Mouse (Mus musculus) midbrain, postnatal 0 days (tissue): ENCODE data around the gene Mxi1. TPM values are rescaled to one million over a fixed set of nuclear protein-coding genes. Genes with fewer than 3 reads are reported as not detected.

Source experiments
- ATAC-seq: fragments of 200-750 bp; cut with Nextera tagmentation; 2 replicates; pipeline ENCODE4 v1.8.0; 2017; ENCODE audit warnings: moderate number of reproducible peaks, mild to moderate bottlenecking, moderate TSS enrichment, moderate library complexity; ENCODE audit not compliant: low FRiP score
- DNase-seq: peaks from one replicate; pipeline ENCODE4 v3.0.0-alpha.2; 2015; ENCODE audit warnings: low spot score
- H3K27ac ChIP-seq: fragments of 300-500 bp; sonication (generic); 2 replicates; pipeline ENCODE4 v1.5.1; 2014; ENCODE audit warnings: low read depth, mild to moderate bottlenecking, low read length, mixed read lengths
- H3K27me3 ChIP-seq: fragments of 300-500 bp; sonication (generic); 2 replicates; pipeline ENCODE4 v1.6.1; 2014; ENCODE audit warnings: low read length, control low read depth, mixed read lengths; ENCODE audit not compliant: insufficient read depth
- H3K36me3 ChIP-seq: fragments of 300-500 bp; sonication (generic); 2 replicates; pipeline ENCODE4 v1.6.1; 2014; ENCODE audit warnings: low read length, control low read depth, mixed read lengths; ENCODE audit not compliant: insufficient read depth
- H3K4me1 ChIP-seq: fragments of 300-500 bp; sonication (generic); 2 replicates; pipeline ENCODE4 v1.6.1; 2014; ENCODE audit warnings: mild to moderate bottlenecking, control low read depth, antibody characterized with exemption, low read length, mixed read lengths; ENCODE audit not compliant: insufficient read depth
- H3K4me2 ChIP-seq: fragments of 300-500 bp; sonication (generic); 2 replicates; pipeline ENCODE4 v1.6.1; 2014; ENCODE audit warnings: low read depth, mild to moderate bottlenecking, low read length, mixed read lengths; ENCODE audit not compliant: poor library complexity, severe bottlenecking
- H3K4me3 ChIP-seq: fragments of 300-500 bp; sonication (generic); 2 replicates; pipeline ENCODE4 v1.5.1; 2014; ENCODE audit warnings: low read depth, mild to moderate bottlenecking, low read length, moderate library complexity
- H3K9ac ChIP-seq: fragments of 300-500 bp; sonication (generic); replicated peaks from 2 replicates; pipeline ENCODE4 v1.6.1; 2014; ENCODE audit warnings: mild to moderate bottlenecking, low read length, moderate library complexity, mixed read lengths; ENCODE audit not compliant: poor library complexity, severe bottlenecking
- H3K9me3 ChIP-seq: fragments of 300-500 bp; sonication (generic); 2 replicates; pipeline ENCODE4 v1.6.1; 2016; ENCODE audit warnings: low read length, control low read depth
- CTCF ChIP-seq: IDR thresholded peaks from 2 replicates; pipeline ENCODE4 v1.5.1; 2016; ENCODE audit warnings: antibody characterized with exemption, mild to moderate bottlenecking
- WGBS: fragments of 180-500 bp; shearing (Covaris S2); extraction: QIAGEN DNeasy Blood & Tissue Kit; methylation state at CpG from one replicate; pipeline ENCODE4 v1.1.7; 2014; 5-methylcytosine and 5-hydroxymethylcytosine counted together
- polyA plus RNA-seq: library from polyadenylated mRNA; unstranded; fragments of >200 nt; fragmentation: Nextera tagmentation; extraction: Ambion mirVana; gene quantifications from 2 replicates; pipeline ENCODE4 v1.2.1, GENCODE M21; 2015
- total RNA-seq: library from RNA; depleted of rRNA; stranded (reverse); fragments of >200 nt; gene quantifications from 2 replicates; pipeline ENCODE4 v1.2.3, GENCODE M21; 2014

Gene Mxi1
- total and polyA plus RNA-seq, 2 experiments from 2014 or later: 37.7 to 49.2 TPM

GRCm38 (mm10) chr19:53345766-53346165 lies 35.4 kb downstream of the Mxi1 start:
- H3K27me3 ChIP-seq: no peaks in the 10 kb centered on the region
- H3K4me2 ChIP-seq: no peak overlapping the region
- H3K27ac ChIP-seq: no peak overlapping the region
- DNase-seq (no peak), ATAC-seq (no peak)
- no peaks in the 10 kb centered on the region for H3K9me3 ChIP-seq
- 86% methylated on average over 14 of the region's 14 CpGs for WGBS
- H3K4me1 ChIP-seq: no peaks in the 10 kb centered on the region
- H3K4me3 ChIP-seq: no peak overlapping the region
- no peak overlapping the region for H3K9ac ChIP-seq
- H3K36me3 ChIP-seq: 0 out of 2 replicates have a peak, but pooled peaks cover under 1% of the 10 kb centered on the region
- no peak for TF ChIP-seq CTCF

GRCm38 (mm10) chr19:53353864-53354263 lies 43.5 kb downstream of the Mxi1 start:
- ATAC-seq: no peak
- H3K4me1 ChIP-seq: no peaks in the 10 kb centered on the region
- H3K4me3 ChIP-seq: no peak overlapping the region
- no peak for TF ChIP-seq CTCF
- no peaks in the 10 kb centered on the region for H3K27me3 ChIP-seq
- 88% methylated on average over 7 of the region's 7 CpGs for WGBS
- H3K9ac ChIP-seq: no peak overlapping the region
- H3K27ac ChIP-seq: no peak overlapping the region
- H3K36me3 ChIP-seq: peaks cover 9% of the 10 kb centered on the region; the same call in 1 of the 2 replicates
- no peak overlapping the region for H3K4me2 ChIP-seq
- DNase-seq: no peak
- no peaks in the 10 kb centered on the region for H3K9me3 ChIP-seq

GRCm38 (mm10) chr19:53354271-53355000 lies 44.1 kb downstream of the Mxi1 start:
- H3K9me3 ChIP-seq: no peaks in the 10 kb centered on the region
- WGBS: 62% methylated on average over 7 of the region's 7 CpGs
- no peaks in the 10 kb centered on the region for H3K27me3 ChIP-seq
- H3K4me3 ChIP-seq: no peak overlapping the region
- no peak overlapping the region for H3K9ac ChIP-seq
- no peak for TF ChIP-seq CTCF
- peaks cover 9% of the 10 kb centered on the region; the same call in 1 of the 2 replicates for H3K36me3 ChIP-seq
- ATAC-seq (no peak), DNase-seq (no peak)
- H3K4me2 ChIP-seq: no peak overlapping the region
- H3K27ac ChIP-seq: no peak overlapping the region
- no peaks in the 10 kb centered on the region for H3K4me1 ChIP-seq

- no peaks in the 10 kb centered on the region for H3K9me3 ChIP-seq
- H3K36me3 ChIP-seq: peaks cover 9% of the 10 kb centered on the region; the same call in 1 of the 2 replicates
- H3K9ac ChIP-seq: no peak overlapping the region
- no peaks in the 10 kb centered on the region for H3K27me3 ChIP-seq
- no peak overlapping the region for H3K4me2 ChIP-seq
- ATAC-seq: no peak
- no peak for DNase-seq
- no peaks in the 10 kb centered on the region for H3K4me1 ChIP-seq
- H3K27ac ChIP-seq: no peak overlapping the region
- no peak overlapping the region for H3K4me3 ChIP-seq
- WGBS: 84% methylated on average over 16 of the region's 16 CpGs
- no peak for TF ChIP-seq CTCF
Observed at GRCm38 (mm10) chr19:53355065-53355464, 44.7 kb downstream of the Mxi1 start.

GRCm38 (mm10) chr19:53359160-53360033 lies 49.1 kb downstream of the Mxi1 start:
- Histone ChIP-seq H3K36me3 (no peaks in the 10 kb centered on the region), H3K9ac (no peak overlapping the region), H3K9me3 (no peaks in the 10 kb centered on the region), H3K4me1 (no peaks in the 10 kb centered on the region), H3K27ac (no peak overlapping the region; the same call in 1 of the 2 replicates), H3K4me2 (peak overlapping the region; percentile 37), H3K4me3 (no peak overlapping the region), H3K27me3 (no peaks in the 10 kb centered on the region)
- peak; percentile 69; the same call in 1 of the 2 replicates for ATAC-seq
- peak; percentile 85 for DNase-seq
- WGBS: 47% methylated on average over 22 of the region's 22 CpGs
- TF ChIP-seq CTCF: no peak
